Mouse (Mus musculus) liver, embryonic 14.5 days (tissue): Measurements from ENCODE around the gene Zfp398. TPM values are rescaled to one million over a fixed set of nuclear protein-coding genes. Genes with fewer than 3 reads are reported as not detected.

Experiments
- ATAC-seq: fragments of 200-750 bp; cut with Nextera tagmentation; 2 replicates; pipeline ENCODE4 v1.8.0; 2017; ENCODE audit warnings: moderate number of reproducible peaks, mild to moderate bottlenecking, moderate library complexity; ENCODE audit not compliant: insufficient read depth
- DNase-seq, 3 experiments: peaks; one replicate each; pipeline ENCODE4 v3.0.0-alpha.2; 2012 to 2013; ENCODE audit warnings: low read depth in 3 of 3, low spot score in 3 of 3
- H3K27ac ChIP-seq: fragments of 300-500 bp; sonication (generic); 2 replicates; pipeline ENCODE4 v1.5.1; 2014; ENCODE audit warnings: moderate library complexity, mild to moderate bottlenecking, control low read depth, inconsistent platforms
- H3K27me3 ChIP-seq: fragments of 300-500 bp; sonication (generic); 2 replicates; pipeline ENCODE4 v1.6.1; 2014; ENCODE audit warnings: mild to moderate bottlenecking, low read length, moderate library complexity; ENCODE audit not compliant: control insufficient read depth, insufficient read depth
- H3K36me3 ChIP-seq: fragments of 300-500 bp; sonication (generic); replicated peaks from 2 replicates; pipeline ENCODE4 v1.6.1; 2014; ENCODE audit warnings: low read depth; ENCODE audit not compliant: control insufficient read depth, insufficient read depth
- H3K4me1 ChIP-seq, 2 experiments: fragments of 200-500 bp in 1 of 2; fragments of 300-500 bp in 1 of 2; sonication (generic) in 1 of 2; replicated peaks; 2 replicates each; pipeline ENCODE4 v1.6.1; 2012 to 2014; ENCODE audit warnings: antibody characterized with exemption in 1 of 2, inconsistent platforms in 1 of 2, low read length in 1 of 2; ENCODE audit not compliant: control insufficient read depth in 2 of 2, insufficient read depth in 2 of 2
- H3K4me2 ChIP-seq: fragments of 300-500 bp; sonication (generic); 2 replicates; pipeline ENCODE4 v1.6.1; 2014; ENCODE audit warnings: low read depth, mild to moderate bottlenecking, control low read depth, moderate library complexity
- H3K4me3 ChIP-seq, 2 experiments: fragments of 200-500 bp in 1 of 2; fragments of 300-500 bp in 1 of 2; sonication (generic) in 1 of 2; 2 replicates each; pipeline ENCODE4 v1.5.1; 2012 to 2014; ENCODE audit warnings: low read depth in 2 of 2, low read length in 2 of 2, mild to moderate bottlenecking in 2 of 2, control low read depth in 1 of 2, inconsistent platforms in 1 of 2, moderate library complexity in 1 of 2; ENCODE audit not compliant: insufficient read depth in 1 of 2
- H3K9ac ChIP-seq: fragments of 300-500 bp; sonication (generic); replicated peaks from 2 replicates; pipeline ENCODE4 v1.6.1; 2014; ENCODE audit warnings: mild to moderate bottlenecking, control low read depth, moderate library complexity
- H3K9me3 ChIP-seq: fragments of 300-500 bp; sonication (generic); 2 replicates; pipeline ENCODE4 v1.6.1; 2016; ENCODE audit warnings: low read length, mixed read lengths; ENCODE audit not compliant: control insufficient read depth
- CTCF ChIP-seq: IDR thresholded peaks from 2 replicates; pipeline ENCODE4 v1.5.1; 2016; ENCODE audit warnings: antibody characterized with exemption, low read depth, control low read depth
- EP300 ChIP-seq: IDR thresholded peaks from 2 replicates; pipeline ENCODE4 v1.6.1; 2016; ENCODE audit warnings: antibody characterized with exemption, low read depth
- WGBS: fragments of 180-500 bp; shearing (Covaris S2); extraction: QIAGEN DNeasy Blood & Tissue Kit; methylation state at CpG from one replicate; pipeline ENCODE4 v1.1.7; 2014; ENCODE audit not compliant: insufficient replicate concordance; 5-methylcytosine and 5-hydroxymethylcytosine counted together
- polyA plus RNA-seq, 2 experiments: library from polyadenylated mRNA; depleted of rRNA in 1 of 2; stranded (reverse) in 1 of 2; unstranded in 1 of 2; fragments of >200 nt; fragmentation: Nextera tagmentation in 1 of 2; extraction: Ambion mirVana in 1 of 2; gene quantifications; 2 replicates each; pipeline versions ENCODE4 v1.2.1 to v1.2.3; 2012 to 2014

The Zfp398 gene
- polyA plus RNA-seq, 2 experiments, result 1.2 to 1.7 TPM

- Histone ChIP-seq H3K4me3 (peak overlapping the region; percentile 82 to 93), H3K4me1 (peaks cover 6 to 14% of the 10 kb centered on the region in 2 experiments)
- under 1% methylated on average over 65 of the region's 71 CpGs for WGBS
Observed at GRCm38 (mm10) chr6:47877461-47878132, 42.1 kb downstream of the Zfp398 start.

GRCm38 (mm10) chr6:47878133-47878514, 42.7 kb downstream of the Zfp398 start:
- peak overlapping the region; percentile 84 for H3K9ac ChIP-seq
- no peaks in the 10 kb centered on the region for H3K27me3 ChIP-seq
- peaks cover 6 to 14% of the 10 kb centered on the region in 2 experiments for H3K4me1 ChIP-seq
- DNase-seq (peak in 1 of 3 experiments; percentile 9), ATAC-seq (no peak)
- H3K9me3 ChIP-seq, result no peaks in the 10 kb centered on the region
- WGBS, result under 1% methylated on average over 11 of the region's 11 CpGs
- peak overlapping the region; percentile 61 for H3K27ac ChIP-seq
- TF ChIP-seq EP300, result no peak
- no peak for TF ChIP-seq CTCF
- H3K4me3 ChIP-seq, result peak overlapping the region; percentile 82 to 93
- peak overlapping the region; percentile 76 for H3K4me2 ChIP-seq
- H3K36me3 ChIP-seq, result peaks cover 7% of the 10 kb centered on the region

More at GRCm38 (mm10) chr6:47877461-47878132, 42.1 kb downstream of the Zfp398 start:
- H3K36me3 ChIP-seq, result peaks cover 7% of the 10 kb centered on the region
- H3K27ac ChIP-seq, result peak overlapping the region; percentile 61
- DNase-seq (peak; percentile 67 to 72 (median 69)), ATAC-seq (peak; percentile 93)
- no peaks in the 10 kb centered on the region for H3K27me3 ChIP-seq
- TF ChIP-seq CTCF, result peak; percentile 82
- no peak for TF ChIP-seq EP300
- peak overlapping the region; percentile 84 for H3K9ac ChIP-seq
- peak overlapping the region; percentile 76 for H3K4me2 ChIP-seq
- no peaks in the 10 kb centered on the region for H3K9me3 ChIP-seq

DNA sequence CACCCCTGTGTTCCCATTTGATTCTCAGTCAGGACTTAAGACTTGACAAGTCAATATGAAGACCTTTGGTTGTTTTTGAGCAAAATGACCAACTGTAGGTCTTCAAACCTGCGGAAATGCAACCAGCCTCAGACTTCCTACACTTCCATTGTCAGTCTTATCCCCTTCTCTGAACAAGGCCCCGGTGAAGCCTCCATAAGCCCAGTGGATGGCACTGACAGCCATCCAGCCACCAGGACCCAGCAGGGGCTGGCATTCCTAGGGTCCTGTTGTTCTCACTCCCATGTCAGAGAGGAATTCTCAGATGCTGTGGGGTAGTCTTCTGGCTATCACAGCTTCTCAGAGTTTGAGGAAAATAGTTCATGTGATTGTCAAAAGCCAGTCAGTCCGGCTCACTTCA, 43.1 kb downstream of the Zfp398 start:
- Histone ChIP-seq H3K4me3 (peak overlapping the region; percentile 82 to 93), H3K27ac (no peak overlapping the region), H3K9me3 (no peaks in the 10 kb centered on the region), H3K4me2 (peak overlapping the region; percentile 76), H3K36me3 (peaks cover 9% of the 10 kb centered on the region), H3K4me1 (peaks cover 6 to 14% of the 10 kb centered on the region in 2 experiments), H3K9ac (peak overlapping the region; percentile 84), H3K27me3 (no peaks in the 10 kb centered on the region)
- no peak for ATAC-seq
- no peak for DNase-seq
- 54% methylated on average over 3 of the region's 3 CpGs for WGBS
- TF ChIP-seq CTCF (no peak), EP300 (no peak)

DNA sequence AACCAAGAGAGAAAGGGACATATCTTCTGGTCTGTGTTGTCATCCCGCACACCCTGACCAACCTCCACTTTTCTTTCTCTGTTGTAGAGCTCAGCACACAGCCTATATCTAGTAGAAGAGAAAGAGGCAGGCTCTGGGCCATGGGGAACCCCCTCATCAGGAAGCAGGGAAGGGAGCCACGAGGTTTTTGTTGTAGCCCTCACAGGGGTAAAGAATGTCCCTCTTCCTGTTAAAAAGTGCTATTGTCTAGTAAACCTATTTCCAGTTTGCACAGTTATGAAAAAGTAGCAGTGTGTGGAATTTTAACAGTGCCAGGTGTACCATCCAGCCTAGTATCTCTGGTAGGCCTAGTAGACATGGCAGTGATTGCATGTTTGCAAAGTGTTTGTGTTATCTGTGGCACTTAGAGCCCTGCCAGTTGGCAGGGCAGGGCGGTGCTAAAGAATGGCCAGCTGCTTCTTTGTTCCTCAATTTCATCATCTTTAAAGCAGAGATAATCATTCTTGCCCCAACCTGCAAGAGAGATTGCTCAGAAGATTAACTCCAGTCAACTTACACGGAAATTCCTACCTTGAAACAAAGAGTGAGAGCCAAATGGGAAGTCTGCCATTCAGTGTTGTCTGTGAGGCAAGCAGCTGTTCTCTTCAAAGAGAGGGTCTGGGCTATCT, 43.7 kb downstream of the Zfp398 start:
- Histone ChIP-seq H3K4me3 (no peak overlapping the region), H3K27me3 (no peaks in the 10 kb centered on the region), H3K9me3 (no peaks in the 10 kb centered on the region), H3K4me1 (peaks cover 6 to 14% of the 10 kb centered on the region in 2 experiments), H3K36me3 (peaks cover 10% of the 10 kb centered on the region), H3K9ac (no peak overlapping the region), H3K4me2 (peak overlapping the region; percentile 76), H3K27ac (no peak overlapping the region)
- whole genome bisulfite sequencing, result 57% methylated on average over 4 of the region's 4 CpGs
- TF ChIP-seq CTCF (no peak), EP300 (no peak)
- no peak for DNase-seq
- no peak for ATAC-seq

GRCm38 (mm10) chr6:47880166-47880565, 44.7 kb downstream of the Zfp398 start:
- WGBS, result 89% methylated on average over 10 of the region's 10 CpGs

More at GRCm38 (mm10) chr6:47880166-47880565, 44.7 kb downstream of the Zfp398 start:
- Histone ChIP-seq H3K27ac (no peak overlapping the region), H3K4me3 (no peak overlapping the region), H3K27me3 (no peaks in the 10 kb centered on the region), H3K36me3 (peaks cover 10% of the 10 kb centered on the region), H3K4me1 (peaks cover 6 to 14% of the 10 kb centered on the region in 2 experiments), H3K9me3 (no peaks in the 10 kb centered on the region), H3K9ac (no peak overlapping the region), H3K4me2 (no peak overlapping the region)
- ATAC-seq, result no peak
- DNase-seq, result no peak
- TF ChIP-seq EP300 (no peak), CTCF (no peak)
